Mouse (Mus musculus): Measurements from ENCODE around the gene Rnf17.

DNA sequence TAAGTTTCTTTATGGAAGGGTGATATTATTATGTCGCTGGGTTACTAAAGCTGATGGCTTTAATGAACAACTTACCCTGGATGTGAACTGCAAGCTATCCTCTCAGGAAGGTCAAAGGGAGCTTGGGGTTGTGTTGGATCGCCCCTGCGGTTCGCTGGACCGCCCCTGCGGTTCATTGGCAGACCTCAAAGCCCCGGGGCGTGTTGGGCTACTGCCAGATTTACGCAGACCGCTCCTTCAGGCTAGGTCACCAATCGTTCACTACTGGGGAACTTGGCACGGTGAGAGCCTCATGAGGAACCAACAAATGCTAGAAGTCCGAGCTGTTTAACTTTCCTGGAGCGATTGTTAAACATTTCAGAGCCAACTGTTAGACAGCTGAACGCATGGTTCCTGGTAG is 35.7 kb upstream of the Rnf17 start:
- TF ChIP-seq CTCF (IDR thresholded peaks at IDR 0.05; ENCODE audit: borderline replicate concordance, insufficient read depth, low read depth, low read length): no peak
- no peak for TF ChIP-seq POLR2A (IDR thresholded peaks at IDR 0.05; ENCODE audit: borderline replicate concordance, insufficient read depth, low read length)
